Mouse (Mus musculus) heart, adult 2 months (tissue): ENCODE measurements around the gene Rreb1.

Experiments used
- CTCF ChIP-seq: fragments of 200-600 bp; IDR thresholded peaks from 2 replicates; pipeline ENCODE4 v1.8.1; 2022; ENCODE audit warnings: antibody characterized with exemption, mild to moderate bottlenecking, moderate library complexity
- POLR2A ChIP-seq: fragments of 200-500 bp; IDR thresholded peaks from 2 replicates; pipeline ENCODE4 v1.6.1; 2011; ENCODE audit warnings: mild to moderate bottlenecking, low read depth, low read length, control low read depth; ENCODE audit not compliant: insufficient read depth

GRCm38 (mm10) chr13:37859782-37860181 is 81.6 kb downstream of the Rreb1 start:
- no peak for TF ChIP-seq CTCF
- no peak for TF ChIP-seq POLR2A
